Mouse (Mus musculus) natural killer cell, adult 2 months (primary cell): Measurements from ENCODE around the gene Tomm22.
"Not testable (repeated sequence)": the region's sequence is repeated elsewhere in the genome, so short reads cannot be mapped to it uniquely, and the experiment has no call there.

ENCODE experiments used
- DNase-seq, 2 experiments: peaks; one replicate each; pipeline ENCODE4 v3.0.0; 2022; ENCODE audit warnings: low spot score in 2 of 2

The Tomm22 gene

DNA sequence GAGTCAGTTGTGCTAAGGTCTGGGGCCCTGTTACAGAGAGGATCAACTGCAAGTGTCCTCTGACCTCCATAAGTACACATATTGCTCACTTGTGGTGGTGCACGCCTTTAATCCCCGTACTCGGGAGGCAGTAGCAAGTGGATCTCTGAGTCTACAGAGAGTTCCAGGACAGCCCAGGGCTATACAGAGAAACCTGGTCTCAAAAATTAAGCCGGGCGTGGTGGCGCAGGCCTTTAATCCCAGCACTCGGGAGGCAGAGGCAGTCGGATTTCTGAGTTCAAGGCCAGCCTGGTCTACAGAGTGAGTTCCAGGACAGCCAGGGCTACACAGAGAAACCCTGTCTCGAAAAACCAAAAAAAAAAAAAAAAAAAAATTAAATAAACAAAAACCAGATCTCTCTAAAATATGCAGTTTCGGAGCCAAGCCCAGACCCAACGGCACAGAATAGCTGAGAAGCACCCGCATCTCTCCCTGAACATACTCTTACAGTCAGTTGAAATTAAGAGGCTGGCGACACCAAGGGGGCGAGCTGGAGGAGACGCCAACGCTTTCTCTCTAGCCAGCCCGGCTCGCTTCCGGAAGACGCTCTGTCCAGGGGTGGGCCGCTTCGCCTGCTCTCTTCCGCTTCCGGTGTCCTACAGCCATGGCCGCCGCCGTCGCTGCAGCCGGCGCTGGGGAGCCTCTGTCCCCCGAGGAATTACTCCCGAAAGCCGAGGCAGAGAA lies at the start of gene Tomm22:
Tomm22 (plus strand) TSS at position 613 of the 723 bp plus-strand sequence.
- peak; percentile 85 to 89 for DNase-seq

DNA sequence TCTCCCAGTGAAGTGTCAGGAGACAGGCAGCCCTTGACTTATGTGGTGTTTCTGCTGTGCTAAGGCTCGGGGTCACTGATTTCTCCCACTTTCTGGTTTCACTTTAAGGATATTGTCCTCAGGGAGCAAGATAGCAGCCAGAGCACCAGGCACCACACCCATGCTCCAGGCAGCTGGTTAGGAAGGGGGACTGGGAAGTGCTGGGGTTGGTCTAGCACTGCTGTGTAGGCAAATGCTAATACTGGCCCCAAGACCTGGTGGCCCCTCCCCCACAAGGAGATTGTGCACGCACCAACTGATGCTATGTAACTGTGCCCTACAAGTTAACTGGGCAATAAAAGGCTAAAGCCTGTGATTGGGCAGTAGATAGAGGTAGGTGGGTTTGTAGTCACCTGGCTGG lies 40.2 kb upstream of the Tomm22 start:
- DNase-seq, result no peak

DNA sequence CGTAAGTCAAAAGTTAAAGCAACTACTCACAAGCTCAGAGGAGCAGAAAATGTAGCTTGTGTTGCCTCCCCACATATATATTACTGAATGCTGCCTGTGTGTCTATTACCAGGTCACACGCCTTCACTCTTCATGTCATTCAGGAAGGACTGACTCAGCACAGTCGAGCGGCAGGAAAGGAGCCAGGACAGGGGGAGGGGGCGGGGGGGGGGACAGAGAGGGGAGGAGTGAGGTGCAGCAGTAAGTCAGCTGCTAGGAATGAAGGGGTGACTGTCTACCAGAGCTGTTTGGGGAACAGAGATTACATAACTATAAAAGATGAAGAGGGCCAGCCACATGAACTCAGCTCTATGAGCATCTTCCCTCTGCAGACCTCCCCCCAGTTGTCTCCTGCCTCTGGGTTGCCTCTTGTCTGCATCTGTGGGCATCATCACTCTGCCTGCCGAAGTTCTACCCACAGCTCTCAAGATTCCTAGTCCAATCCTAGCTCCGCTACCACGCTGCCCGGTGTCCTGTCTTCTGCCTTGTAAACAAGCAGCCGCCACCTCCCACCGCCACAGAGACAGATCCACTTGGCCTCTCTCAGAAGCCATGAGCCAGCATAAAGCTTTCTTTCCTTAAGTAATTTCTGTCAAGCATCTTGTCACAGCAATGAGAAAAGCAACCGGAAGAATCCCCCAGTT lies 29.4 kb upstream of the Tomm22 start:
- no peak for DNase-seq

DNA sequence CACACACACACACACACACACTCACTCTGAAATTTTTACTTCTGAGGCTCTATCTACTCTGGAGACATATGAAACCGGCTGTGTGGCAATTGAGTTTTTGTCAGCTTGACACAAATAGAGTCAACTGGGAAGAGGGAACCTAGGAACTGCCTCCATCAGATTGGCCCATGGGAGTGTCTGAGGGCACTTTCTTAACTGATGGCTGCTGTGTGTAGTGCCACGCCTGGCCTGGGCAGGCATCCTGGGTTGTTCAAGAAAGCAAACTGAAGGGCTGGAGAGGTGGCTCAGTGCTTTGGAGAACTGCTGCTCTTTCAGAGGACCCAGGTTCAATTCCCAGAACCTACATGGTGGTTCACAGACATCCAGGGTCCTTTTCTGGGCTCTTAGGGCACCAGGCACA lies 25.2 kb upstream of the Tomm22 start:
- no peak for DNase-seq

DNA sequence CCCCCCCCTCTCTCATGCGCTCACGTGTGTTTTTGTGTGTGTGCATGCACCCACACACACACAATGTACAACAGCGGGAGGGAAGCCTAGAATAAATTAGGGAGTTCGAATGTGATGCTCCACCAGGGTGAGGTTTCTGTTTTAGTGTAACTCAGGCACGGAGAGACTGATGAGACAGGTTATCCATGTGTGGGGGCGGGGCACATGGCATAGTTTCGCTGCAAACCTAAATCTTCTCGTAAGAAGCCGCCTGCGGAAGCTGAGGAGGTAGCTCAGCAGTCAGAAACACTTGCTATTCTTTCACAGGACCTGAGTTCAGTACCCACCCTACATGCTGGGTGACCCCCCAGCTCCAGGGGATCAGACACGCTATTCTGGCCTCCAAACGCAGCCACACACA lies 22.5 kb upstream of the Tomm22 start:
- no peak for DNase-seq

DNA sequence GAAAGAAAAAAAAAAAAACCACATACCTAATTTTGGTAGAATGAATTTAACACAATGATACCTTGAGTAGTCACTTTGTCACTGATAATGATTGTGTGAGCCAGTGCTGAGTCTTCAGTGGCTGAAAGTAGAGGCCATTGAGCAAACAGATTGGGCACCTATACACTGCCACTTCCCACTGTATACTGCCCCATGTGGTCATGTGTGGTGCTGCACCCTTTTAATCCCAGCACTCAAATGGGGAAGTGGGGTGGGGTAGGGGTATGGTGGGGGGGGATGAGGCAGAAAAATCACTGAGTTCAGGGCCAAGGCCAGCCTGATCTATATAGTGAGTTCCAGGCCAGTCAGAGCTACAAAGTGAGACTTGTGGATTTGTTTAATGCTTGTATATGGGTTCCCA lies 20.1 kb upstream of the Tomm22 start:
- peak; percentile 39 to 70 for DNase-seq

DNA sequence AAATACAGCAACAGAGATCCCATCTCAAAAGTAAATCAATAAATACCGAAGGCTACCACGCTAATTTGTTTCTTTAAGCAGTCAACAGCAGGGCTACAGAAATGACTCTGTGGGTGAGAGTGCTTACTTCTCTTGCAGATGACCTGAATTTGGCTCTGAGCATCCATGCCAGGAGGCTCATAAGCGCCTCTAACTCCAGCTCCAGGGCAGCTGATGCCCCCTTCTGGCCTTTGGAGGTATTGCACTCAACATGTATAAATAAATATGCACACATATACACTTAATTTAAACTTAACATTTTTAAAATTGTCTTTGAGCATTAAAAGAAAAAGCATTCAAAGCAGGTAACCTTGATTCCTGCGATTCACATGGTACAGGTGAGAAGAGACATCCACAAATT lies 19.2 kb upstream of the Tomm22 start:
- peak in 1 of 2 experiments; percentile 34 for DNase-seq

DNA sequence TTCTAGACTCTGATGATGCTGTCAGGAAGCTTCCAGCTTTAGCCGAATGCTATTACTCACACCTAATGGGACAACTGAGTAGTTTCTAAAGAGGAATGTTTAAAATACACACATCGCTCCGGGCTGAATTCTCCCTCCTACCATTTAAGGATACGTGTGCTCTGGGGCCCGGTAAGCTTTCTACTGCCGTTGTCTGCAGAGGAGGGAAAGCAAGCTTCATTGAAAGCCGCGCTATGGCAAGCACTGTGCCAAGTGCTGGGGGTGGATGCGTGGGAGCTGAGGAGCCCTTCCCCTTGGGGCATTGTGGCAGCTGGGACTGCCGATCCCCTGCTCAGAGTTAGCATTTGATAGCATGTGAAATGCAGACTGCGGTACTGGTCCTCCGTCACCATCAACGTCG lies 14.2 kb upstream of the Tomm22 start:
- no peak for DNase-seq

DNA sequence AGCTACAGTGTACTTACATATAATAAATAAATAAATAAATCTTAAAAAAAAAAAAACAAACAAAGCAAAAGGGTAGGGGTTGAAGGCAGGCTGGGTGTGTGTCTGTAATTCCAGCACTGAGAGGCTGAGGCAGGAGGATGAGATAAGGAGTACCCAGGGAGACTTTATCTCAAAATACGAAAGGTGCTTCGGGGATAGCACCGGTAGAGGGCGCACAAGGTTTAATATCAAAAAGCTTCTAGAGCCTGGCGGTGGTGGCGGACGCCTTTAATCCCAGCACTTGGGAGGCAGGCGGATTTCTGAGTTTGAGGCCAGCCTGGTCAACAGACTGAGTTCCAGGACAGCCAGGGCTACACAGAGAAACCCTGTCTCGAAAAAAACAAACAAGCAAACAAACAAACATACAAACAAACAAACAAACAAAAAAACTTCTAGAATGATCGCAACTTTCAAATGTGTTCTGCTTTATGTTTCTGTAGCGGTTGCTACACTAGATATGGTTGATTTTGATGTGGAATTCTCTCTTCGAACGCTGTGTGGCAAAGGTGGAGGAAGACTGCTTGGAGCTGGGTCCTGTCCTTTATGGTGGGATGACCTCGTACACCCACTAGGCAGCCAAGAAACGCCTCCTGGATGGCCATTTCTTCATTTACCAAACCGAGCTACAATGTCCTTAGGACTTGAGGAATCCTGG lies 12.7 kb upstream of the Tomm22 start:
- DNase-seq, result peak; percentile 81 to 86

DNA sequence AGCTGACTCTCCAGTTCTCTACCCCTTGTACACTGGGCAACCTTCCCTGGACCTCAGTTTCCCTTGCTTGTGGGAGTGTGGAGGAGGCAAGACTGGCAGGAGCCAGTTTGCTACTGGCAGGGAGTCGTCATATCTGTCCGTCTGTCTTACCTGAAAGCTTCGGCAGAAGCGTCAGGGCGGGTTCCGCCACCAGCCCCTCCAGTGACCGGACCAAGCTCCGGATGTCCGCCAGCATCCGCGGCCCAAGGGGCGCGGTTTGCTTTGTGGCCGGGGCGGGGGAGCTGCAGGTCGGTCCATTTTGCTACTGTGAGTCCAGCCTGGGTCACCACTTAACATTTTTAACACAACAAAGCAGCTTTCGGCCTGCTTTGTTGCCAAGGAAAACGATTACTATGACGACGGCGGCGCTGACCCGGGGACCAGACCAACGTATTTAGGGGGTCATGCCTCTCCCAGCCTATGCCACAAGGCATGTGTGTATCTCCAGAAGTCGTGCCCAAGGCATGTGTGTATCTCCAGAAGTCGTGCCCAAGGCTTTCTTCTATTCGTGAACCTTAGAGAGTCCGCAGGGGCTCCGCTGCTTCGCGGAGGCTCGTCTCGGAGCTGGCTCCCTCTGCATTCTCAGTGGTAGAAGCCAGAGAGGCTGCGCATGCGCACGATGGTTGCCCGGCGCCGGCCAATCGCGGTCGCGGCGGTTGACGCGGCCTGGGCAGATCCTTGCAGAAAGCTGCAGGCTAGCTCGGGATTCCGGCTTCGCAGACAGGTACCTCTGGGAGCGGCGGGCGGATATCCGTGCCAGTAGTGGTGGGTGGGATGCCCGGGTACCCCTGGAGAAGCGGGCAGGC lies 11.9 kb upstream of the Tomm22 start, which contains the start of the genes Fam227a and Cby1:
Fam227a (minus strand) TSS at position 426 of the 845 bp plus-strand sequence.
Cby1 (plus strand) TSS at position 669 of the 845 bp plus-strand sequence.
- DNase-seq, result peak; percentile 92

DNA sequence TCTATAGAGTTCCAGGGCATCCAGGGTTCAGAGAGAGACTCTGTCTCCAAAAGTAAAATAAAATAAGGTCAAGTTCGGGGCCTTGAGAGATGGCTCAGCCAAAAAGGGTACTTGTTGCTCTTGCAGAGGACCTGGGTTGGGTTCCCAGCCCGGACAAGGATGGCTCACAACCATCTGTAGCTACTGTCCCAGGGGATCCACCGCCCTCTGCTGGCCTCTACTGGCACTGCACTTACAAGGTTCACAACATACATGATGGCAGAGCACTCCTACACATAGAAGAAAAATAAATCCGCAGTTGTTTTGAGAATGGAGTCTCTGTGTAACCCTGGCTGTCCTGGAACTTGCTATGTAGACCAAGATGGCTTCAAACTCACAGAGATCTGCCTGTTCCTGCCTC lies 8.8 kb upstream of the Tomm22 start:
- peak; percentile 45 to 66 for DNase-seq

DNA sequence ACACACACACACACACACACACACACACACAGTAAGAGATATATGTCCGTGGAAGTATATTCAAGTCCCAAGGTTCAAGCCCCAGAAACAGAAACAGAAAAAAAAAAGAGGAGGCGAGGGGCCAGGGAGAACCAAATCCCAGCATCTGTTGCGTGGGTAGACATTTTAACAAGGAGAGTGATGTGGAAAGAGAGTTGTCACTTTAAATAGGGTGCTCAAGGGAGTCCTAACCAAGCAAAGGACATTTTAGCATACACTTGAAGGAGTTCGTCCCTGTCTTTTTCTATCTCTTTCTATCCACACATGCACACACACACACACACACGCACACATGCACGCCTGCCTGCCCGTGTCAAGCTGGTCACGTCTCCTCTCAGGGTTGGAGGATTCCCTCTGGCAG lies 6.0 kb upstream of the Tomm22 start:
- no peak for DNase-seq

DNA sequence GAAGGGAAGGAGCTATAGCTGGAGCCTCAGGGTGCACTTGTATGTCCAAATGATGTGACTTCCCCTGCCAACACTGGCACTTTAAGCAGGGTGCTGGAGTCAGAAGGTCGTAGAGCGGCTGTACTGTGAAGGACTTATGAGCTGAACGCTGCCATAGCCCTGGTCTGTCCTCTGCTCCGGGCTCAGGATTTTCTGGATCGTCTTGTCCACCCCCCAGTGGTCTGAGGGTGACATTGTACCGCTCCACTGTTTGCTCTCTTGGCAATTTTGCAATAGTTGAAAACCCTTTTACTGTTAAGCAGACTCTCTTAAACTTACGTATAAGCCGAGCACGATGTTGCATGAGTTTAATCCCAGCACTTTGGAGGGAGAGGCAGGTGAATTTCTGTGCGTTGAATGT lies 1.5 kb upstream of the Tomm22 start:
- no peak for DNase-seq

DNA sequence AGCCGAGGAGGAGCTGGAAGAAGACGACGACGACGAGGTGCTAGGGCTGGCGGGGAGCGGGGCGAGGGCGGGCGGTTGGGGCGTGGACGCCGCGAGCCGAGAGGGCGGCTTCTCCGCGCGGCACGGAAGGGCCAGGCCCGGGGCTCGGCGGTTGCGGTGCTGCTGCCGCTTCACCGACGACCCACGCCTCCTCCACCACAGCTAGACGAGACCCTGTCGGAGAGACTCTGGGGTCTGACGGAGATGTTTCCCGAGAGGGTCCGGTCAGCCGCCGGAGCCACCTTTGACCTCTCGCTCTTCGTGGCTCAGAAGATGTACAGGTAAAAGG lies 275 bp downstream of the Tomm22 start:
- no peak for DNase-seq

DNA sequence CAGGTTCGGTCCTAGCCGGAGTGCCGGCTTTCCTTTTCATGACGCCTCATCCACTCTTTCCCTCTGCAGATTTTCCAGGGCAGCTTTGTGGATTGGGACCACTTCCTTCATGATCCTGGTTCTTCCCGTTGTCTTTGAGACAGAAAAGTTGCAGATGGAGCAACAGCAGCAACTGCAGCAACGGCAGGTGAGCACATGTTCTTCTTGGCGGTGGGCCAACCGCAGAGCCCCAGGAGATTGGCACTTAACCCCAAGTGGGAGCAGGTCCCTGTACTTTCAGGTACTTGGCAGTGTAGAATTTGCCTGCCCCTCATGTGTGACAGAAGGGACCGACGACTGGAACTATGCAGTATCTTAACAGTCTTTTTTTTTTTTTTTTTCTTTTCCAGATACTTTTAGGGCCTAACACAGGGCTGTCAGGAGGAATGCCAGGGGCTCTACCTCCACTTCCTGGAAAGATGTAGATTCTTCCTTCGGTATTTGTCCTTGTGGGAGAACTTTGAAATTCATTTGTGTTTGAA lies 1.2 kb downstream of the Tomm22 start:
- not testable (repeated sequence) for DNase-seq

DNA sequence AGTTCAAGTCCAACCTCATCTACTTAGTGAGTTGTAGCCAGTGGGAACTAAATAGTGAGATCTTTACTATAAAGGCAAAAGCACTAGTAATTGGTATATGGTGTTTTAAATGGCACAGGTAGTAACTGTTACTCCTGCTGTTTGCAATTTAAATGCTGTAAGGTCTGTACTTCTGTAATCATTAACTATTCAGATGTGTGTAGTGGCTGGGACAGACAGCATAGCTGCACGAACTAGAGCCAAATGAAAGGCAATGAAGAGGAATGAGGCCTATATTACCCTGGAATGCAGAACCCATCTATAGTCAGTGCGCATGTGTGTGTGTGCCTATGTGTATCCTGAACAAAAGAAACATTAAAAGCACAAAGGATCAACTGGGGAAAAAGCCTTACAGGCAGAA lies 7.3 kb downstream of the Tomm22 start:
- DNase-seq, result no peak

DNA sequence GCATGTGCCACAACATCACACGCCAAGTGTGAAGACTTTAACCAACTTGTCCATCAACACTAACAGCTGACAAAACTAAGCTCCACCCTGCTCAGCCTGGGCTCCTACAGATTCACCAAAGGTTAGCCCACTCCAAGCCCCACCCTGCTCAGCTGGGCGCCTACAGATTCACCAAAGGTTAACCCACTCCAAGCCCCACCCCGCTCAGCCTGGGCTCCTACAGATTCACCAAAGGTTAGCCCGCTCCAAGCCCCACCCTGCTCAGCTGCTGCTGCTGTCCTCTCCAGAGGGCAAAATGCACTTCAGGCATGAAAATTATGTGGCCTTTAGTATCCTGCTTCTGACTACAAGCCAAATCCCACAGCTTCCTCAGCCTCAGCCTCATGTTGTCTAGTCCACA lies 11.3 kb downstream of the Tomm22 start:
- no peak for DNase-seq

DNA sequence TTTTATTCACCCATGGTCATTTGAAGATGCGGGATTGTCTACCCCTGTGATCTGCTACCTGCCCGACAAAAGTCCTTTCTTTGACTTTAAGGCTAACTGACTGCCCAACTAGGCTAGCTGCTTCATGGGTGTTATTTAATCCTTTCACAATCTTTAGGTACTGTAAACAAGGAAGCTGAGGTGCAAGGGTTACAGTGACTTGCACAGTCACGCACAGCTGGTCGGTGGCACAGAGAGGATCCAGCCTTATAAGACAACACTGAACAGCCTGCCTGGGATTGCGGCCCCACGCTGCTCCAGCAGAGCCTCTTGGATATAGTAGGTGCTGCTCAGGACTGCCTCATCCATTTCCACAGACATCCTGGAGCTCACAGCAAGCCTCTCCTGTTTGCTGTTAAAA lies 12.5 kb downstream of the Tomm22 start:
- no peak for DNase-seq

DNA sequence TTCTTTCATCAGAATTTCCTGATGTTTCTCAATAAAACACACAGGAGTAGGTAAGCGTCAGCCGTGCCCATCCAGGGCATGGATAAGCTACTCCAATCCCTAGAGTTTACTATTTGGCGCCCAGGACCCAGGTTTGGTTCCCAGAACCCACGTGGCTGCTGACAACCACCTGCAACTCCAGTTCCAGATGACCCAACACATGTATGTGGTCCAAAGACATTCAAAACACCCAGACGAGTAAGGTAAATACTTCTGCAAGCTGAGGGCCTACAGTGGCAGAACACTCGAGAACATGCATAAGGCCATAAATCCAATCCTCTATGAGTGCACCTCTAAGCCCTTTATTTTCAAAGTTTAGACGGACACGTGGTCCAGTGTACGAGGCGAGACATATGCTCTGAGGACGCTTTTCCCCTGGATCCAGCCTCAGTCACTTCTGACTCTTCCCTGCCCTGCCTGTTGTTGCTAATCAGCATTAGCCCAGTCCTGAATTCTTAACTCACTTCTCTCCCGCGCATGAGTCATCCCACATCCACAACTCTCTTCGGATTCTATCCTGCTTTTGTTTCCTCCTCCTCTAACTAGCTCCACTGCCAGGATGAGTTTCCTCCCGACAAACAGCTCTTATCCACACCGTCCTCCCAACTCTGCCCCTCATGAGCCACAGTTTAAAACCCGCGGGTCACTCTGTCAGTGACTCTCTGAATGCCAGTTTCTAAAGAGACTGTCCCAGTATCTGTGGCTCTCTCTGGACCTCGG lies 13.2 kb downstream of the Tomm22 start:
- no peak for DNase-seq

DNA sequence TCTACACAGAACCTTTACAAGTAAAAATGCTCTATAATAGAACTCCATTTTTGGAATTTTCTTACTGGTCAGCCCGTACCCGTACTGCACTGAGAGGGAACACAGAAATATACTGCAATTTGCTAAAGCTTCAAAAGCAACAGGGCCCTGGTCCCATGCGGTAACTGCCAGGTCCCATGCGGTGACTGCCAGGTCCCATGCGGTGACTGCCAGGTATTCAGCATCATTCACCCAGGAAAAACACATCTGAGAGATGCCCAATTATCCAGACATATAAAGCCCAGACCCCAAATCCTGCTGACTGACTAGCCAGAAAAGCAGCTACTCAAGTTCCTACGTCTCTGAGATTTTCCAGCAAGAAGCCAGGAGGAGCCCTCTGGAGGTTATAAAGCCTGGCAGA lies 14.0 kb downstream of the Tomm22 start:
- DNase-seq, result no peak

DNA sequence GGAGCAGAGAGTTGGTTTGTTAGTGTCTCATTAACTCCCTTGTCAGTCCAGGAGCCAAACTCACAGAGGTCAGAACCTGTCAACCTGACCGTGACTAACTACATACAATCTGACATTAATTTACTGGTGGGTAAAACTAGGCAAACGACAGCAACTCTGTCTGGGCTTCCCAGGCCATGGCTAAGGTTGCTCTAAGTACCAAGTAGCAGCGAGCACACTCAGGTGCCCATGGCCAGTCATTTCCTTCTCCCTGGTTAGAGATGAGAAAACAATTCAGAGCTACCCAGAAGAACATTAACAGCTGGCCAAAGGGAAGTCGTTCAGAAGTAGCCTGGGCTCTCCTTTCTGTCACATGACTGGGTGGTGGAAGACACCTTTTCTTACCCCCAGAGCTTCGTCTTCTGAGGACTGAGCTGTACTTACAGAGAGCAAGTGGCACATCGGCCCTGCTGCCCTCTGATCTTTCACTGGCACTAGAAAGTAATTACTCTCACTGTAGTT lies 14.5 kb downstream of the Tomm22 start:
- no peak for DNase-seq
